Mouse (Mus musculus) neutrophil, adult 5-6 weeks (primary cell): ENCODE results near the gene Cldn6. TPM values are rescaled to one million over a fixed set of nuclear protein-coding genes. Genes with fewer than 3 reads are reported as not detected.

ENCODE experiments used
- ATAC-seq: fragments of 151-379, 151-347 bp; 2 replicates; pipeline ENCODE4 v1.8.0; 2017; ENCODE audit warnings: mild to moderate bottlenecking, moderate TSS enrichment; ENCODE audit not compliant: insufficient number of reproducible peaks, poor library complexity, low FRiP score, severe bottlenecking; ENCODE audit errors: extremely low read depth
- total RNA-seq: library from RNA; stranded (forward); fragments of 200-1000 nt; gene quantifications from 2 replicates; pipeline ENCODE4 v1.2.3, GENCODE M21; 2017

Cldn6 gene
- total RNA-seq, 1 experiment from 2014 or later: not detected

GRCm38 (mm10) chr17:23705525-23706104 is 26.6 kb downstream of the Cldn6 start:
- ATAC-seq: no peak

GRCm38 (mm10) chr17:23706212-23706611 is 27.2 kb downstream of the Cldn6 start:
- peak; percentile 75 for ATAC-seq

GRCm38 (mm10) chr17:23717003-23717402 is 38.0 kb downstream of the Cldn6 start:
- no peak for ATAC-seq

- no peak for ATAC-seq
These were observed 40.4 kb downstream of the Cldn6 start for GRCm38 (mm10) chr17:23719455-23719854.

- no peak for ATAC-seq
These were observed 42.8 kb downstream of the Cldn6 start for GRCm38 (mm10) chr17:23721886-23722285.

GRCm38 (mm10) chr17:23722376-23723125 is 43.5 kb downstream of the Cldn6 start, which contains the start of gene 1520401A03Rik:
TSS of gene 1520401A03Rik (minus strand) at chr17:23722783.
- no peak for ATAC-seq

- no peak for ATAC-seq
These were observed 46.4 kb downstream of the Cldn6 start for GRCm38 (mm10) chr17:23725477-23725876.

GRCm38 (mm10) chr17:23725999-23726757 is 47.1 kb downstream of the Cldn6 start, which contains the start of gene Pkmyt1:
TSS of gene Pkmyt1 (plus strand) at chr17:23726336.
- peak; percentile 85 for ATAC-seq

GRCm38 (mm10) chr17:23726758-23727142 is 47.7 kb downstream of the Cldn6 start:
- ATAC-seq: no peak

GRCm38 (mm10) chr17:23730441-23730840 is 51.4 kb downstream of the Cldn6 start:
- no peak for ATAC-seq

Other genes with a start within 250 kb of the Cldn6 start
- gene Vmn2r117, start 199.6 kb upstream of the Cldn6 start, total RNA-seq: 0.12 TPM in 1 of 2 replicates, not detected in the other
- gene Zfp213, start 115.0 kb upstream of the Cldn6 start, total RNA-seq: 5.1 and 5.6 TPM in 2 replicates
- gene Zfp13, start 79.8 kb upstream of the Cldn6 start, total RNA-seq: not detected in 2 replicates
- not detected in 2 replicates for gene Zscan10, start 78.4 kb upstream of the Cldn6 start, total RNA-seq
- 11.4 and 14.9 TPM in 2 replicates for gene Mmp25, start 34.0 kb upstream of the Cldn6 start, total RNA-seq
- gene Bicdl2, start 18.7 kb upstream of the Cldn6 start, total RNA-seq: 0.37 TPM in 1 of 2 replicates, not detected in the other
- gene Hcfc1r1, start 5.7 kb upstream of the Cldn6 start, total RNA-seq: 21.9 and 32.2 TPM in 2 replicates
- 15.2 and 16.0 TPM in 2 replicates for gene Thoc6, start 5.4 kb upstream of the Cldn6 start, total RNA-seq
- 10.5 and 13.4 TPM in 2 replicates for gene Tnfrsf12a, start 1.8 kb upstream of the Cldn6 start, total RNA-seq
- gene Cldn9, start 4.8 kb downstream of the Cldn6 start, total RNA-seq: not detected in 2 replicates
- not detected in 2 replicates for gene 1520401A03Rik, start 43.5 kb downstream of the Cldn6 start, total RNA-seq
- 6.5 and 8.0 TPM in 2 replicates for gene Pkmyt1, start 47.1 kb downstream of the Cldn6 start, total RNA-seq
- 0.70 TPM in 1 of 2 replicates, not detected in the other for gene Paqr4, start 61.6 kb downstream of the Cldn6 start, total RNA-seq
- gene Kremen2, start 66.6 kb downstream of the Cldn6 start, total RNA-seq: 0.23 TPM in 1 of 2 replicates, not detected in the other
- 16.8 and 18.3 TPM in 2 replicates for gene Flywch1, start 92.4 kb downstream of the Cldn6 start, total RNA-seq
- not detected in 2 replicates for gene Flywch2, start 106.8 kb downstream of the Cldn6 start, total RNA-seq
- gene Srrm2, start 111.3 kb downstream of the Cldn6 start, total RNA-seq: 281 and 303 TPM in 2 replicates
- gene Elob, start 149.9 kb downstream of the Cldn6 start, total RNA-seq: 93.3 and 94.9 TPM in 2 replicates
- not detected in 2 replicates for gene Prss33, start 156.8 kb downstream of the Cldn6 start, total RNA-seq
- 0.37 and 0.93 TPM in 2 replicates for gene Prss32, start 164.6 kb downstream of the Cldn6 start, total RNA-seq
- not detected in 2 replicates for gene Prss41, start 164.9 kb downstream of the Cldn6 start, total RNA-seq
- not detected in 2 replicates for gene Prss21, start 188.8 kb downstream of the Cldn6 start, total RNA-seq
- gene Dcpp1, start 201.6 kb downstream of the Cldn6 start, total RNA-seq: not detected in 2 replicates
- gene Dcpp2, start 201.6 kb downstream of the Cldn6 start, total RNA-seq: not detected in 2 replicates
- not detected in 2 replicates for gene Dcpp3, start 238.2 kb downstream of the Cldn6 start, total RNA-seq